Mouse (Mus musculus) spleen, adult 2 months (tissue): Measurements from ENCODE around the gene Fam234b.

Source experiments
- CTCF ChIP-seq: fragments of 200-500 bp; IDR thresholded peaks from 2 replicates; pipeline ENCODE4 v1.5.1; 2011; ENCODE audit warnings: mild to moderate bottlenecking, inconsistent platforms; ENCODE audit not compliant: insufficient read depth, insufficient read length, insufficient replicate concordance; ENCODE audit errors: extremely low read depth
- POLR2A ChIP-seq: fragments of 200-500 bp; IDR thresholded peaks from 2 replicates; pipeline ENCODE4 v1.6.1; 2011; ENCODE audit warnings: low read depth, low read length, inconsistent platforms

GRCm38 (mm10) chr6:135245586-135245985, 47.8 kb downstream of the Fam234b start:
- no peak for TF ChIP-seq POLR2A
- no peak for TF ChIP-seq CTCF
